Mouse (Mus musculus): ENCODE measurements at regions not wholly inside any gene's neighbourhood (a gene's known extent, or its start where the extent isn't known, plus 50 kb on each side); places are given as distances from the start of the nearest gene placed in this dataset.

DNA sequence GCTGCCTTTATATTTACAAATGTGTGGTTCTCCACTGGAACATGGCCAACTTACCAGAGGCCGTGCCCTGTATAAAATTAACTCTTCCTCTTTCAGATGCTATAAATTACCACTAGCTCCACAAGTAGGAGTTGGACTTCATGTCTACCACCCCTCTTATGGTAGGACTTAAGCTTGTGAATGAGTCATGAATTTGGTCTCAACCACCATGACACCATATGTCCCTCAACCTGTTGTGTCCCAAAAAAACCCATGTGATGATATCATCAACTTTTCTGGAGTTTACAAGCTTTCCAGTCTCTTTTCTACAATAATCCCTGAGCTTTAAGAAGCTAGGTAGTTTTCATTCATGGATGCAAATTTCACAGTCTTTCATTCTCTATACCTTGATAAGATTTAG is 1951.4 kb downstream of the Pcdh7 start:
- no peak for DNase-seq (ENCODE audit: low spot score in 2 of 2)

DNA sequence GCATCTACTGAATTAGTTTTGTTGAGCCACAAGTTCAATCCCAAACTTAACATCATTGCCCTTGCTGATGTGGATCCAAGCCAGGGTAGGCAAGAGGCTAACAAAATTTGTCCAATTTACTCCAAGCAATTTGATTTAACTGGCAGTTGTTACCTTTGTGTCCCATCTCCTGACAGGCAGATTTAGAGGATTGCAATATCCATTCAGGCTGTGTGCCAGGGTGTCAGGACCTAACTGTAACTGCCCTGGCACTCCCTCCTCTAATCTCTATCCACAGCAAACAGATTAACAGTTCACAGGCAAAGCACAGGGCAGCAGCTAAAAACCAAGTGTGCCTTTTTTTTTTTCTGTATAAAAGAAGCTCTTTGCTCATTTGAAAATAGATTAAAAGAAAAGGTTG is 1982.2 kb downstream of the Pcdh7 start:
- DNase-seq (ENCODE audit: low spot score in 2 of 2), result no peak

More for the DNA sequence above, 1951.4 kb downstream of the Pcdh7 start:
- intact Hi-C loops (cut with DNase I), result no loop called here

DNA sequence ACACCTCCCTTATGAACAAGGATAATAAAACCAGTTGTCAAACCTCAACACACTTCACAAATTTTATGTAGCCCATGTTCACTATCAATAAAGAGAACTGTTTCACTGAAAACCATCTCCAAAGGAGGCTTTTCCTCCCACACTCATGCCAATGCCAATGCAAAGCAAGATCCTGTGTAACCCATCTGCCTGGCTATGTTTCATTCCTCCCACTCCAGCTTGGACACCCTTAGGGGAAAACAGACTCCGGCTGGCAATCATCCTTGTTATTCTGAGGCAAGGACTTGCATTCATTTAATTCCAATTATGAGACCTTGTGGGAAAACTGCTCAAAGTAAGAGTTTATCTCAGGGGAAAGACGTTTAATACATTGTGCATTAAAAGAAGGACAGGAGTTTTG is 1997.7 kb downstream of the Pcdh7 start:
- peak in 1 of 2 experiments; percentile 2 for DNase-seq (ENCODE audit: low spot score in 2 of 2)

More for the DNA sequence above, 1982.2 kb downstream of the Pcdh7 start:
- intact Hi-C loops (cut with DNase I), result no loop called here

GRCm38 (mm10) chr5:59756229-59756628 is 2038.5 kb downstream of the Pcdh7 start:
- DNase-seq (ENCODE audit: low spot score in 2 of 2), result peak in 1 of 2 experiments; percentile 0
- intact Hi-C loops (cut with DNase I), result no loop called here

More for the DNA sequence above, 1997.7 kb downstream of the Pcdh7 start:
- intact Hi-C loops (cut with DNase I), result no loop called here

DNA sequence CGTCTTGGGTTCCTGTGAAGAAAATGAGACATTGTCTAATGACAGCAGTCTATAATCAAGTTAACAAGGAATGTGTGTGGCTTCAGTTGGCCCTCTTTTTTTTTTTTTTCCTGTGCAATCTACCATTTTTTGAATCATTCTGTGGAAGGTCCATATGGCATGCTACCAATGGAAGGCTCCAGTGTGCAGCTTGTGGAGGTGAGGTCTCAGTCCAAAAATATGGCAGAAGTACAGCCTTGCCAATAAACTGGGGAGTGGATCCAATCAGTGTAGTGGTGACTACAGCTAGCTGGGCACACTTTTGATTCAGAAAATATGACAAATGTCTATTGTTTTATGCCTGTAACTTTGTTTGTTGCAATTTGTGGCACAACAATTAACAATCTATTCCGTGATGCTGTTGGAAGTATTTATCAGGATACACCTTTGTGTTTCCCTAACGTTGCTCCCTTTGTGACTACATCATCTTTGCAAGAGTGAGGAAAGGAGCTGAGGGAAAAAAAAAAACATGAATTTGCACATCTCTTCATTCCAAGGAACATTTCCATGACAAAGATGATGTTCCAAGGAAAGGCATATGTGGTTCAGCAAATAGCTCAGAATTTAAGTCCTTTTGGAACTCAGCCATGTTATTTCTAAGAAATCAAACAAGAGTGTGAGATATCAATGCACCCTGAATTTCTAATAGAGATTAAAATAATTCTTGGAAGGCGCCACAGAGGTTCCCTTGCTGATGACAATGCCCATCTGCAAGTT is 2039.1 kb downstream of the Pcdh7 start:
- intact Hi-C loops (cut with DNase I), result no loop called here
- DNase-seq (ENCODE audit: low spot score in 2 of 2), result no peak

All from left cerebral cortex, postnatal 14 days (tissue).